Mouse (Mus musculus): ENCODE results near the gene Epn3. TPM values are rescaled to one million over a fixed set of nuclear protein-coding genes. Genes with fewer than 3 reads are reported as not detected.
A peak's percentile ranks its signal among the peaks of the same experiment; 100 is the strongest.

Epn3 gene
- polyA plus RNA-seq (2015; fragmentation: Nextera tagmentation; extraction: Ambion mirVana): 1.5 and 1.7 TPM in 2 replicates

DNA sequence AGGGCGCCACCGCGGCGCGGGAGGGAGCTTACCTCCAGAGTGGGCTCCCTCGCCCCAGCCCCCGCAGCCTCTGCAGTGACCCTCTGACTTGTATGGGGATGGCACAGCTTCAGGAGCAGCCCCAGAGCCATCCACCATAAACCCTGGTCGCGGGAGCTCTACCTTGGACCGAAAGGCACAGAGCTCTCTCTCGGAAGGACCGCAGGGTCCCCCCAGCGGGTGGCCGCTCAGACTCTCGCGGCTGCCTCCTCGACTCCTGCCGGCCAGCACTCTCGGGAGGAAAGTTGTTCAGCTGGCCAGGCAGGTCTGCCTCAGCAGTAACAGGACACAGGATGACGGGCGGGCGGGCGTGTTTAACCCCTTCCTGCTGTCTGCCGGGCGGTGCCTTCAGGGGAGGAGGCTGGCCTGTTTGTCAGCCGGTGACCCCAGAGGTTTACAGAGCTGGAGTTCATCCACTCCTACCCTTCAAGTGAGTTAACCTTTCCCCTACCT is at the start of gene Epn3:
TSS of gene Epn3 (minus strand) at position 314 of the 492 bp plus-strand sequence.
- H3K9ac ChIP-seq (ENCODE audit: low read depth, low read length): peak within 1 kb of the TSS; percentile 68
- 1% methylated on average over 26 of the region's 26 CpGs for WGBS

GRCm38 (mm10) chr11:94548888-94549690 is 49.3 kb upstream of the Epn3 start, which contains the start of gene Rsad1:
Rsad1 (minus strand) TSS chr11:94549255.
- Histone ChIP-seq H3K4me1 (ENCODE audit: control insufficient read depth, insufficient read depth, low read length) (no peaks in the 10 kb centered on the region; the same call in 1 of the 2 replicates), H3K4me2 (ENCODE audit: low read depth, low read length) (peak within 1 kb of the TSS; percentile 85), H3K9ac (ENCODE audit: low read depth, low read length) (peak within 1 kb of the TSS; percentile 88), H3K9me3 (ENCODE audit: control insufficient read depth, low read length) (no peaks in the 10 kb centered on the region), H3K27me3 (replicated peaks; ENCODE audit: control insufficient read depth, insufficient read depth, low read length) (no peaks in the 10 kb centered on the region), H3K36me3 (ENCODE audit: control insufficient read depth, insufficient read depth, low read length) (no peaks in the 10 kb centered on the region), H3K27ac (ENCODE audit: low read length) (peak within 1 kb of the TSS; percentile 86), H3K4me3 (ENCODE audit: low read length) (peak within 1 kb of the TSS; percentile 81)
- peak; percentile 86 for ATAC-seq
- WGBS: 4% methylated on average over 49 of the region's 49 CpGs

More for the DNA sequence above, at the start of gene Epn3:
- H3K4me2 ChIP-seq (ENCODE audit: low read depth, low read length): peak within 1 kb of the TSS; percentile 87
- H3K4me3 ChIP-seq (ENCODE audit: low read length): peak within 1 kb of the TSS; percentile 48
- H3K4me1 ChIP-seq (ENCODE audit: control insufficient read depth, insufficient read depth, low read length): peaks cover 25% of the 10 kb centered on the region
- peak within 1 kb of the TSS; percentile 36; the same call in 1 of the 2 replicates for H3K27ac ChIP-seq (ENCODE audit: low read length)
- H3K27me3 ChIP-seq (replicated peaks; ENCODE audit: control insufficient read depth, insufficient read depth, low read length): no peaks in the 10 kb centered on the region
- no peaks in the 10 kb centered on the region for H3K36me3 ChIP-seq (ENCODE audit: control insufficient read depth, insufficient read depth, low read length)
- H3K9me3 ChIP-seq (ENCODE audit: control insufficient read depth, low read length): no peaks in the 10 kb centered on the region
- ATAC-seq: peak; percentile 62

DNA sequence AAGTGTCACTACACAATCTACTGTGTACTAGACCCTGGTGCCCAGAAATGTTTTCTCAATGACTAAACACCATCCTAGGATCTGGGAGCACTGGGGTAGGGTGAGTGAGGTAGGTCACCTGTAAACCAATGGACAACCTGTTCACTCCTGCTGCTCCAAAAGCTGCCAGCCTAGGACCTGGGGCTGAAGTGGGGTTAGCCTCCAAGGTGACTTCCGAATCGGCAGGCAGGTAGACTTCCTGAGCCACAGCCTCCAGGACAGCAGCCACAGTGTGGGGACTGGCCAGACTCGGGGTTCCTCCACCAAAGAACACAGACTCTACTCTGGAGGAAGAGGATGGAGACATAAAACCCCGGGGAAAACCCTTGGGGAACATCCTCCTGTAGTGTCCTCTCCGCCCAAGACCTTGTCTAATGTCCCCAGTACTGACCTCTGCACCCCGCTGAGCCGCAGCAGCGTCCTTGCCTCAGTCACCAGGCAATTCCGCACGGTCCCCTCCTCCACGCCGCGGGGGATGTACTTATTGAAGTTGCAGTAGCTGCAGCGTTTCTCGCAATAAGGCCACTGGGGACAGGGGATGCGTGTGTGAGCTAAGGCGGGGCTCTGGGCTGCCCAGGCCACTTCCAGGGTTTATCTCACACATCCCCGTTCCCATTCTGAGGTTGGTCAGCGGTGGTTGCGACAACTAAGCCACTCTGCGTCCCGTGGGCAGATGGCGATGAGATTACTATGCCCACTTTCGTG is 48.4 kb upstream of the Epn3 start:
- peak overlapping the region; percentile 88 for H3K9ac ChIP-seq (ENCODE audit: low read depth, low read length)
- H3K4me1 ChIP-seq (ENCODE audit: control insufficient read depth, insufficient read depth, low read length): no peaks in the 10 kb centered on the region; the same call in 1 of the 2 replicates
- ATAC-seq: peak; percentile 38
- peak overlapping the region; percentile 85 for H3K4me2 ChIP-seq (ENCODE audit: low read depth, low read length)
- H3K27me3 ChIP-seq (replicated peaks; ENCODE audit: control insufficient read depth, insufficient read depth, low read length): no peaks in the 10 kb centered on the region
- H3K4me3 ChIP-seq (ENCODE audit: low read length): peak overlapping the region; percentile 81
- H3K27ac ChIP-seq (ENCODE audit: low read length): 0 out of 2 replicates have a peak overlapping the region, but pooled peaks have one; percentile 86
- 12% methylated on average over 24 of the region's 24 CpGs for WGBS
- no peaks in the 10 kb centered on the region for H3K9me3 ChIP-seq (ENCODE audit: control insufficient read depth, low read length)
- no peaks in the 10 kb centered on the region for H3K36me3 ChIP-seq (ENCODE audit: control insufficient read depth, insufficient read depth, low read length)

GRCm38 (mm10) chr11:94547271-94547670 is 47.5 kb upstream of the Epn3 start:
- no peak overlapping the region for H3K27ac ChIP-seq (ENCODE audit: low read length)
- no peak overlapping the region for H3K4me3 ChIP-seq (ENCODE audit: low read length)
- H3K4me2 ChIP-seq (ENCODE audit: low read depth, low read length): no peak overlapping the region
- no peak for ATAC-seq
- H3K9me3 ChIP-seq (ENCODE audit: control insufficient read depth, low read length): no peaks in the 10 kb centered on the region
- no peaks in the 10 kb centered on the region; the same call in 1 of the 2 replicates for H3K4me1 ChIP-seq (ENCODE audit: control insufficient read depth, insufficient read depth, low read length)
- no peak overlapping the region for H3K9ac ChIP-seq (ENCODE audit: low read depth, low read length)
- no peaks in the 10 kb centered on the region for H3K36me3 ChIP-seq (ENCODE audit: control insufficient read depth, insufficient read depth, low read length)
- 92% methylated on average over 6 of the region's 6 CpGs for WGBS
- H3K27me3 ChIP-seq (replicated peaks; ENCODE audit: control insufficient read depth, insufficient read depth, low read length): no peaks in the 10 kb centered on the region

DNA sequence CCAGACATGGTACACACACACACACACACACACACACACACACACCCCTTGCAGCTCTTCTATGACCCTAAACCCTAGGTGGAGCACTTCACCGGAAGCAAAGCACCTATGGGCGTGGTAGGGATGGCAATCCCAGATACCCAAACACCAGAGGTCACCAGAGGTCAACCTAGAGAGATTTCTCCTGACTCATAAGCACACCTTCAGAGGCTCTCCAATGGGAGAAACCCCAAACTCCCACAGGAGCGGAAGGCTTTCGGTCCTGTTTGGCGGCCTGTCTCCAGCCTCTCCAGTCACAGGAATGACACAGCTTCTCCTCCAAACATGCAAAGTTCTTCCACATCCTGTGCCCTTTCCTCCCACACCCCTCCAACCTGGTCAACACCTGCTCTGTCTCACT is 46.6 kb upstream of the Epn3 start:
- ATAC-seq: no peak
- H3K4me1 ChIP-seq (ENCODE audit: control insufficient read depth, insufficient read depth, low read length): no peaks in the 10 kb centered on the region; the same call in 1 of the 2 replicates
- H3K9me3 ChIP-seq (ENCODE audit: control insufficient read depth, low read length): no peaks in the 10 kb centered on the region
- 91% methylated on average over 5 of the region's 5 CpGs for WGBS
- no peaks in the 10 kb centered on the region for H3K36me3 ChIP-seq (ENCODE audit: control insufficient read depth, insufficient read depth, low read length)
- H3K27me3 ChIP-seq (replicated peaks; ENCODE audit: control insufficient read depth, insufficient read depth, low read length): no peaks in the 10 kb centered on the region
- no peak overlapping the region for H3K4me2 ChIP-seq (ENCODE audit: low read depth, low read length)
- no peak overlapping the region for H3K27ac ChIP-seq (ENCODE audit: low read length)
- no peak overlapping the region for H3K4me3 ChIP-seq (ENCODE audit: low read length)
- H3K9ac ChIP-seq (ENCODE audit: low read depth, low read length): no peak overlapping the region

- H3K4me3 ChIP-seq (ENCODE audit: low read length): no peak overlapping the region
- H3K9me3 ChIP-seq (ENCODE audit: control insufficient read depth, low read length): no peaks in the 10 kb centered on the region
- ATAC-seq: no peak
- H3K4me1 ChIP-seq (ENCODE audit: control insufficient read depth, insufficient read depth, low read length): no peaks in the 10 kb centered on the region
- H3K27ac ChIP-seq (ENCODE audit: low read length): no peak overlapping the region
- no peaks in the 10 kb centered on the region for H3K36me3 ChIP-seq (ENCODE audit: control insufficient read depth, insufficient read depth, low read length)
- H3K4me2 ChIP-seq (ENCODE audit: low read depth, low read length): 0 out of 2 replicates have a peak overlapping the region, but pooled peaks have one; percentile 13
- 53% methylated on average over 18 of the region's 18 CpGs for WGBS
- no peak overlapping the region for H3K9ac ChIP-seq (ENCODE audit: low read depth, low read length)
- no peaks in the 10 kb centered on the region for H3K27me3 ChIP-seq (replicated peaks; ENCODE audit: control insufficient read depth, insufficient read depth, low read length)
Measured at GRCm38 (mm10) chr11:94544422-94544821, 44.6 kb upstream of the Epn3 start.

GRCm38 (mm10) chr11:94543932-94544331 is 44.2 kb upstream of the Epn3 start:
- no peak for ATAC-seq
- Histone ChIP-seq H3K4me1 (ENCODE audit: control insufficient read depth, insufficient read depth, low read length) (no peaks in the 10 kb centered on the region), H3K4me3 (ENCODE audit: low read length) (no peak overlapping the region), H3K4me2 (ENCODE audit: low read depth, low read length) (0 out of 2 replicates have a peak overlapping the region, but pooled peaks have one; percentile 13), H3K9me3 (ENCODE audit: control insufficient read depth, low read length) (no peaks in the 10 kb centered on the region), H3K27ac (ENCODE audit: low read length) (no peak overlapping the region), H3K27me3 (replicated peaks; ENCODE audit: control insufficient read depth, insufficient read depth, low read length) (no peaks in the 10 kb centered on the region), H3K36me3 (ENCODE audit: control insufficient read depth, insufficient read depth, low read length) (no peaks in the 10 kb centered on the region), H3K9ac (ENCODE audit: low read depth, low read length) (no peak overlapping the region)
- 38% methylated on average over 9 of the region's 9 CpGs for WGBS

GRCm38 (mm10) chr11:94543344-94543743 is 43.6 kb upstream of the Epn3 start:
- no peak for ATAC-seq
- H3K4me1 ChIP-seq (ENCODE audit: control insufficient read depth, insufficient read depth, low read length): no peaks in the 10 kb centered on the region
- H3K9ac ChIP-seq (ENCODE audit: low read depth, low read length): no peak overlapping the region
- no peak overlapping the region for H3K4me2 ChIP-seq (ENCODE audit: low read depth, low read length)
- 84% methylated on average over 12 of the region's 12 CpGs for WGBS
- no peaks in the 10 kb centered on the region for H3K9me3 ChIP-seq (ENCODE audit: control insufficient read depth, low read length)
- no peak overlapping the region for H3K27ac ChIP-seq (ENCODE audit: low read length)
- no peaks in the 10 kb centered on the region for H3K36me3 ChIP-seq (ENCODE audit: control insufficient read depth, insufficient read depth, low read length)
- no peaks in the 10 kb centered on the region for H3K27me3 ChIP-seq (replicated peaks; ENCODE audit: control insufficient read depth, insufficient read depth, low read length)
- no peak overlapping the region for H3K4me3 ChIP-seq (ENCODE audit: low read length)

GRCm38 (mm10) chr11:94542400-94542799 is 42.6 kb upstream of the Epn3 start:
- Histone ChIP-seq H3K9ac (ENCODE audit: low read depth, low read length) (no peak overlapping the region), H3K9me3 (ENCODE audit: control insufficient read depth, low read length) (no peaks in the 10 kb centered on the region), H3K4me3 (ENCODE audit: low read length) (no peak overlapping the region), H3K27me3 (replicated peaks; ENCODE audit: control insufficient read depth, insufficient read depth, low read length) (no peaks in the 10 kb centered on the region), H3K27ac (ENCODE audit: low read length) (no peak overlapping the region), H3K36me3 (ENCODE audit: control insufficient read depth, insufficient read depth, low read length) (no peaks in the 10 kb centered on the region), H3K4me1 (ENCODE audit: control insufficient read depth, insufficient read depth, low read length) (no peaks in the 10 kb centered on the region), H3K4me2 (ENCODE audit: low read depth, low read length) (no peak overlapping the region)
- WGBS: 91% methylated on average over 4 of the region's 4 CpGs
- ATAC-seq: no peak
